Mouse (Mus musculus): ENCODE results near the gene Ankfn1.

The Ankfn1 gene

GRCm38 (mm10) chr11:89462216-89462615, 315.2 kb downstream of the Ankfn1 start:
- no peak for DNase-seq (ENCODE audit: low spot score)

GRCm38 (mm10) chr11:89459437-89459836, 318.0 kb downstream of the Ankfn1 start:
- no peak for DNase-seq (ENCODE audit: low spot score)

GRCm38 (mm10) chr11:89455647-89456231, 321.7 kb downstream of the Ankfn1 start:
- no peak for DNase-seq (ENCODE audit: low spot score)

GRCm38 (mm10) chr11:89454702-89455101, 322.8 kb downstream of the Ankfn1 start:
- DNase-seq (ENCODE audit: low spot score), result no peak

GRCm38 (mm10) chr11:89452862-89453261, 324.6 kb downstream of the Ankfn1 start:
- peak; percentile 46 for DNase-seq (ENCODE audit: low spot score)

- DNase-seq (ENCODE audit: low spot score), result no peak
Observed at GRCm38 (mm10) chr11:89450406-89450805, 327.0 kb downstream of the Ankfn1 start.

- DNase-seq (ENCODE audit: low spot score), result no peak
Observed at GRCm38 (mm10) chr11:89448986-89449385, 328.5 kb downstream of the Ankfn1 start.

- DNase-seq (ENCODE audit: low spot score), result no peak
Observed at GRCm38 (mm10) chr11:89447477-89447876, 330.0 kb downstream of the Ankfn1 start.

- no peak for DNase-seq (ENCODE audit: low spot score)
Observed at GRCm38 (mm10) chr11:89440566-89440965, 336.9 kb downstream of the Ankfn1 start.

- peak; percentile 53 for DNase-seq (ENCODE audit: low spot score)
Observed at GRCm38 (mm10) chr11:89424358-89424757, 353.1 kb downstream of the Ankfn1 start.

- DNase-seq (ENCODE audit: low spot score), result no peak
Observed at GRCm38 (mm10) chr11:89422637-89423036, 354.8 kb downstream of the Ankfn1 start.

GRCm38 (mm10) chr11:89420767-89421438, 356.6 kb downstream of the Ankfn1 start:
- DNase-seq (ENCODE audit: low spot score), result no peak

GRCm38 (mm10) chr11:89419863-89420262, 357.6 kb downstream of the Ankfn1 start:
- DNase-seq (ENCODE audit: low spot score), result no peak

- no peak for DNase-seq (ENCODE audit: low spot score)
Observed at GRCm38 (mm10) chr11:89418644-89419043, 358.8 kb downstream of the Ankfn1 start.

- no peak for DNase-seq (ENCODE audit: low spot score)
Observed at GRCm38 (mm10) chr11:89416769-89417168, 360.7 kb downstream of the Ankfn1 start.

GRCm38 (mm10) chr11:89408774-89409173, 368.7 kb downstream of the Ankfn1 start:
- no peak for DNase-seq (ENCODE audit: low spot score)

GRCm38 (mm10) chr11:89404489-89404888, 373.0 kb downstream of the Ankfn1 start:
- no peak for DNase-seq (ENCODE audit: low spot score)

GRCm38 (mm10) chr11:89403436-89403835, 374.0 kb downstream of the Ankfn1 start:
- DNase-seq (ENCODE audit: low spot score), result no peak

- no peak for DNase-seq (ENCODE audit: low spot score)
Observed at GRCm38 (mm10) chr11:89388851-89389250, 388.6 kb downstream of the Ankfn1 start.

GRCm38 (mm10) chr11:89382634-89383009, 394.8 kb downstream of the Ankfn1 start:
- no peak for DNase-seq (ENCODE audit: low spot score)

- DNase-seq (ENCODE audit: low spot score), result no peak
Observed at GRCm38 (mm10) chr11:89381782-89382633, 395.4 kb downstream of the Ankfn1 start.

- no peak for DNase-seq (ENCODE audit: low spot score)
Observed at GRCm38 (mm10) chr11:89370941-89371340, 406.5 kb downstream of the Ankfn1 start.

- no peak for DNase-seq (ENCODE audit: low spot score)
Observed at GRCm38 (mm10) chr11:89370373-89370772, 407.1 kb downstream of the Ankfn1 start.
